Mouse (Mus musculus) liver, adult 2 months (tissue): ENCODE data around the gene Gtf2i. TPM values are rescaled to one million over a fixed set of nuclear protein-coding genes. Genes with fewer than 3 reads are reported as not detected.

Experiments used
- DNase-seq: peaks from one replicate; pipeline ENCODE4 v3.0.0-alpha.2; 2011; ENCODE audit warnings: low read depth, low spot score; ENCODE audit errors: extremely low read depth
- H3K27ac ChIP-seq: fragments of 200-500 bp; replicated peaks from 2 replicates; pipeline ENCODE4 v1.5.1; 2012; ENCODE audit warnings: low read depth, mild to moderate bottlenecking, control low read depth, inconsistent platforms, low read length; ENCODE audit not compliant: insufficient read depth
- H3K27me3 ChIP-seq: fragments of 200-500 bp; 2 replicates; pipeline ENCODE4 v1.6.1; 2012; ENCODE audit warnings: mild to moderate bottlenecking, moderate library complexity, low read length, inconsistent platforms; ENCODE audit not compliant: control insufficient read depth, insufficient read depth
- H3K36me3 ChIP-seq: fragments of 200-500 bp; 2 replicates; pipeline ENCODE4 v1.6.1; 2012; ENCODE audit warnings: low read length, inconsistent platforms; ENCODE audit not compliant: control insufficient read depth, insufficient read depth
- H3K4me1 ChIP-seq: fragments of 200-500 bp; 2 replicates; pipeline ENCODE4 v1.6.1; 2011; ENCODE audit warnings: low read length; ENCODE audit not compliant: control insufficient read depth, insufficient read depth
- H3K4me3 ChIP-seq: fragments of 200-500 bp; 2 replicates; pipeline ENCODE4 v1.5.1; 2011; ENCODE audit warnings: low read depth, mild to moderate bottlenecking, control low read depth, low read length, moderate library complexity; ENCODE audit not compliant: insufficient read depth
- H3K79me2 ChIP-seq: fragments of 200-500 bp; 2 replicates; pipeline ENCODE4 v1.6.1; 2012; ENCODE audit warnings: inconsistent platforms, mild to moderate bottlenecking, low read length, moderate library complexity; ENCODE audit not compliant: control insufficient read depth, insufficient read depth
- H3K9ac ChIP-seq: fragments of 200-500 bp; 2 replicates; pipeline ENCODE4 v1.6.1; 2012; ENCODE audit warnings: low read depth, mild to moderate bottlenecking, control low read depth, inconsistent platforms, low read length
- CTCF ChIP-seq: fragments of 200-500 bp; IDR thresholded peaks from 2 replicates; pipeline ENCODE4 v1.5.1; 2011; ENCODE audit warnings: low read depth, low read length, control low read depth
- POLR2A ChIP-seq: fragments of 200-500 bp; IDR thresholded peaks from 2 replicates; pipeline ENCODE4 v1.6.1; 2011; ENCODE audit warnings: low read length, control low read depth; ENCODE audit not compliant: insufficient read depth; ENCODE audit errors: extremely low read depth
- WGBS: fragments of 180-500 bp; shearing (Covaris S2); methylation state at CpG from one replicate; pipeline ENCODE4 v1.1.7; 2018; 5-methylcytosine and 5-hydroxymethylcytosine counted together
- polyA plus RNA-seq: library from polyadenylated mRNA; depleted of rRNA; stranded (reverse); fragments of >200 nt; gene quantifications from 2 replicates; pipeline ENCODE4 v1.2.3, GENCODE M21; 2012
- total RNA-seq: library from RNA; depleted of rRNA; stranded (reverse); fragments of >200 nt; gene quantifications from 2 replicates; pipeline ENCODE4 v1.2.3, GENCODE M21; 2014

Gene Gtf2i
- total and polyA plus RNA-seq, 2 experiments, result 31.7 to 54.2 TPM

DNA sequence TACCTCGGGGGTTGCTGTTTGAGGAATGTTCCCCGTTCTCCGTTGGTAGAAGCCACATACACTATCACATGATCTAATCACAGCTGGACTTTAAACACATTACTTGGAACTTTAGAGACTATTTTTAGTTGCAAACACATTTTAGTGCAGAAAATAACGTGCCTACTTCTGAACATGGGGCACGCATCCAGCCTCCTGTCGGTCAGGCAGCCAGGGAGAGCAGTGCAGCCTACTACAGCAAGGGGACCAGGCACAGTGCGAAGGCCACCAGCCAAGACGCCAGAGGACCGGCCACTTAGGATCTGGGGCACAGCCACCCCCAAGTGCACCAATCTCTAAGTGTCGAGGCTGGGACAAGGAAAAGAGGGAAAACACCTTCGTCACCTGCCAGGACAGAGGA, 39.5 kb downstream of the Gtf2i start:
- Histone ChIP-seq H3K9ac (no peak overlapping the region), H3K79me2 (no peaks in the 10 kb centered on the region), H3K27me3 (no peaks in the 10 kb centered on the region), H3K27ac (no peak overlapping the region), H3K36me3 (peaks cover 49% of the 10 kb centered on the region), H3K4me3 (no peak overlapping the region), H3K4me1 (peaks cover 4% of the 10 kb centered on the region; the same call in 1 of the 2 replicates)
- DNase-seq, result peak; percentile 65
- TF ChIP-seq POLR2A (no peak), CTCF (peak; percentile 18; the same call in 1 of the 2 replicates)
- 39% methylated on average over 11 of the region's 11 CpGs for WGBS

DNA sequence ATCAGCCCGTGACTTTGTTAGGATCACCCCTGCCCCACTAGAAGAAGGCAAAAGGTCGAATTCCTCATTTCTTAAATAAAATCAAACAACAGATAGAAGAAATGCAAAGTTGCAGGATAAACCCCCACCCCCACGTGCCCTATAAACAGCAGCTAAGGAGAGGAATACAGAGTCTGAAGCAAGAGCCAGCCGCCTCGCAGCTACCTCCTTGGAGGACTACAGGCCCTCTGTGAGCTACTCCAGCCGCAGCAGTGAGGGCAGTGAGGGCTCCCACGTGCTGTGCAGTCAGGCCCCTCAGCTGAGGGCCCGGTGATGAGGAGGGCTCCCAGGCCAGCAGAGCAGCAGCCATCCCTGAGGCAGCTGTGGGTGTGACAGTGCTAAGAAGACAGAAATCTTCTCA, 40.8 kb downstream of the Gtf2i start:
- H3K4me1 ChIP-seq, result peaks cover 4% of the 10 kb centered on the region; the same call in 1 of the 2 replicates
- no peak overlapping the region for H3K27ac ChIP-seq
- DNase-seq, result no peak
- WGBS, result 83% methylated on average over 8 of the region's 8 CpGs
- no peaks in the 10 kb centered on the region for H3K79me2 ChIP-seq
- H3K4me3 ChIP-seq, result no peak overlapping the region
- H3K9ac ChIP-seq, result no peak overlapping the region
- no peak for TF ChIP-seq CTCF
- no peak for TF ChIP-seq POLR2A
- H3K36me3 ChIP-seq, result peaks cover 39% of the 10 kb centered on the region
- no peaks in the 10 kb centered on the region for H3K27me3 ChIP-seq

DNA sequence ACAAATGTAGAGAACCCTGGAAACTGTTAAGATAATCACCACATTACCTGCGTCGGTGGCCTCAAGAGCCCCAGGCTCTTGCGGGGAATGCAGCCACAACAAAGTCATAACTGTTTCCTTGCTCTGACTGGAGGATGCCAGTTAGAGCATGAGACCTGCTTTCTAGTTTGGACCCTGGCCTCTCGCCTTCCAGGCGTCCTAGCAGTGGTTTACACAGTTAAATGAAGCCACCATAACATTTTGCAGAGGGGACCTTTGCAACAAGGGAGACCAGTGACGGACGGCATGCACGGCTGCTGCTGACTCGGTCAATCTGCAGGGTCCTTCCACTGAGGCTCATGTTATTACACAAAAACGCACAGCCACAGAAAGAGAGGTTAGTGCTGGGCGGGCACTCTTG, 41.8 kb downstream of the Gtf2i start:
- H3K79me2 ChIP-seq, result no peaks in the 10 kb centered on the region
- H3K27ac ChIP-seq, result no peak overlapping the region
- peaks cover 4% of the 10 kb centered on the region; the same call in 1 of the 2 replicates for H3K4me1 ChIP-seq
- H3K27me3 ChIP-seq, result no peaks in the 10 kb centered on the region
- H3K36me3 ChIP-seq, result peaks cover 36% of the 10 kb centered on the region
- no peak for DNase-seq
- H3K4me3 ChIP-seq, result no peak overlapping the region
- 92% methylated on average over 11 of the region's 11 CpGs for WGBS
- no peak for TF ChIP-seq CTCF
- TF ChIP-seq POLR2A, result no peak
- H3K9ac ChIP-seq, result no peak overlapping the region

DNA sequence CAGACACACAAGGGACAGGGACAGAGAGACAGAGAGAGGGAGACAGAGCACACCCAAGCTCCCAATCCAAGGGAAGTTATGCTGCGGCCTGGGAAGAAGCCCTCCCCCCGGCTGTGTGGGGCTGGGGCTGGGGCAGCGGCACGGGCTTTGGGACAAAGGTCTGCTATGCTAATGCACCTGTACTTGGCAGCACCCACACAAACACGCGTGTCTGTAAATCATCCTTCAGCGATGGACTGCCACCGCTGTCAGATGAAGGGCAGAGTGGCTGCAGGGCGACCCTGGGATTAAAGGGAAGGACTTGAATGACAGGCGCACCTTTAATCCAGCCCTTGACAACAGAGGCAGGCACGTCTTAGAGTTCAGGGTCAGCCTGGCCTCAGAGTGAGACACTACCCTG, 43.1 kb downstream of the Gtf2i start:
- H3K36me3 ChIP-seq, result peaks cover 36% of the 10 kb centered on the region
- no peaks in the 10 kb centered on the region for H3K27me3 ChIP-seq
- no peaks in the 10 kb centered on the region for H3K79me2 ChIP-seq
- TF ChIP-seq CTCF, result no peak
- TF ChIP-seq POLR2A, result no peak
- H3K27ac ChIP-seq, result no peak overlapping the region
- H3K9ac ChIP-seq, result no peak overlapping the region
- no peak overlapping the region for H3K4me3 ChIP-seq
- 78% methylated on average over 11 of the region's 11 CpGs for WGBS
- DNase-seq, result no peak
- H3K4me1 ChIP-seq, result peaks cover 4% of the 10 kb centered on the region; the same call in 1 of the 2 replicates

DNA sequence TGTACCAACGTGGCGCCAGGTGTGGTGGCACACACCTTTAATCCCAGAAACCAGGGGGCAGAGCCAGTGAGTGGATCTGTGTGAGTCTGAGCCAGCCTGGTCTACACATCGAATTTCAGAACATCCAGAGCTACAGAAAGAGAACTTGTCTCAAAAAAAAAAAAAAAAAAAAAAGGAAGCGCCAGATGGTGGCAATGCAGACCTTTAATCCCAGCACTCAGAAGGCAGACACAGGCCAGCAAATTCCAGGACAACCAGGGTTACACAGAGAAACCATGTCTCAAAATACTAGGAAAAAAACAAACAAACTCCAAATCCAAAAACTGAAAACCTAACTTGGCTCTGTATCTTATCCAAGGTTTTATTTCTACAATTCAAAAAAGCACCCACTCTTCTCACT, 44.0 kb downstream of the Gtf2i start:
- H3K27ac ChIP-seq, result 0 out of 2 replicates have a peak overlapping the region, but pooled peaks have one; percentile 12
- H3K36me3 ChIP-seq, result peaks cover 39% of the 10 kb centered on the region
- peak; percentile 23 for DNase-seq
- H3K4me3 ChIP-seq, result no peak overlapping the region
- no peaks in the 10 kb centered on the region for H3K27me3 ChIP-seq
- no peak for TF ChIP-seq POLR2A
- TF ChIP-seq CTCF, result no peak
- H3K79me2 ChIP-seq, result no peaks in the 10 kb centered on the region
- H3K4me1 ChIP-seq, result peaks cover 4% of the 10 kb centered on the region; the same call in 1 of the 2 replicates
- WGBS, result 73% methylated on average over 4 of the region's 4 CpGs
- H3K9ac ChIP-seq, result no peak overlapping the region

DNA sequence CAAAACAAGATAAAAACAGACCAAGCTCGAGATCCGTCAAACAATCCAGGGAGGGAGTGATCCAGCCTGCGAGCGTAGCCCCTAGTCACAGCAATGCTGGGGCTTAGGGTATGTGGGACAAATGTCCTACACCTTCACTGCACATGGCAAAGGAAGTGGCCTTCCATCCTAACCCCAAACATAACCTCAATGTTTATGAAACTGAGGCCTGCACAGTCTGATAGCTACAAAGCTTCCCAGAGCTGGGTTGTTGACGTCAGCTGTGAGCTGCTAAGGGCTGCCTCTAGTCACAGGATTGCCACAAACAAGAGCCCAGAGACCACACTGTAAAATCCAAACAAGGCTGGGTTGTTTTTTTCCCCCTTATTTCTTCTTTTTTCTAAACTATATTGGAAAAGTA, 44.8 kb downstream of the Gtf2i start:
- no peak overlapping the region for H3K4me3 ChIP-seq
- H3K4me1 ChIP-seq, result no peaks in the 10 kb centered on the region
- peaks cover 45% of the 10 kb centered on the region for H3K36me3 ChIP-seq
- DNase-seq, result peak; percentile 41
- H3K27me3 ChIP-seq, result no peaks in the 10 kb centered on the region
- H3K79me2 ChIP-seq, result no peaks in the 10 kb centered on the region
- H3K27ac ChIP-seq, result no peak overlapping the region
- H3K9ac ChIP-seq, result no peak overlapping the region
- 89% methylated on average over 5 of the region's 5 CpGs for WGBS
- TF ChIP-seq POLR2A (no peak), CTCF (no peak)
